Mouse (Mus musculus): ENCODE results near the gene Taf3.

GRCm38 (mm10) chr2:10009671-10010254 is 38.6 kb downstream of the Taf3 start:
- no peak for TF ChIP-seq CTCF (IDR thresholded peaks at IDR 0.05; ENCODE audit: borderline replicate concordance, insufficient read depth, low read depth, low read length)
- no peak for TF ChIP-seq POLR2A (IDR thresholded peaks at IDR 0.05; ENCODE audit: borderline replicate concordance, insufficient read depth, low read length)

All from cerebellum, adult 2 months (tissue).